Mouse (Mus musculus) liver, embryonic 14.5 days (tissue): ENCODE measurements around the gene Gas2. TPM values are rescaled to one million over a fixed set of nuclear protein-coding genes. Genes with fewer than 3 reads are reported as not detected.
A peak's percentile ranks its signal among the peaks of the same experiment; 100 is the strongest.

Source experiments
- ATAC-seq: fragments of 200-750 bp; cut with Nextera tagmentation; 2 replicates; pipeline ENCODE4 v1.8.0; 2017; ENCODE audit warnings: moderate number of reproducible peaks, mild to moderate bottlenecking, moderate library complexity; ENCODE audit not compliant: insufficient read depth
- DNase-seq, 3 experiments: peaks; one replicate each; pipeline ENCODE4 v3.0.0-alpha.2; 2012 to 2013; ENCODE audit warnings: low read depth in 3 of 3, low spot score in 3 of 3
- H3K27ac ChIP-seq: fragments of 300-500 bp; sonication (generic); 2 replicates; pipeline ENCODE4 v1.5.1; 2014; ENCODE audit warnings: moderate library complexity, mild to moderate bottlenecking, control low read depth, inconsistent platforms
- H3K27me3 ChIP-seq: fragments of 300-500 bp; sonication (generic); 2 replicates; pipeline ENCODE4 v1.6.1; 2014; ENCODE audit warnings: mild to moderate bottlenecking, low read length, moderate library complexity; ENCODE audit not compliant: control insufficient read depth, insufficient read depth
- H3K36me3 ChIP-seq: fragments of 300-500 bp; sonication (generic); replicated peaks from 2 replicates; pipeline ENCODE4 v1.6.1; 2014; ENCODE audit warnings: low read depth; ENCODE audit not compliant: control insufficient read depth, insufficient read depth
- H3K4me1 ChIP-seq, 2 experiments: fragments of 200-500 bp in 1 of 2; fragments of 300-500 bp in 1 of 2; sonication (generic) in 1 of 2; replicated peaks; 2 replicates each; pipeline ENCODE4 v1.6.1; 2012 to 2014; ENCODE audit warnings: antibody characterized with exemption in 1 of 2, inconsistent platforms in 1 of 2, low read length in 1 of 2; ENCODE audit not compliant: control insufficient read depth in 2 of 2, insufficient read depth in 2 of 2
- H3K4me2 ChIP-seq: fragments of 300-500 bp; sonication (generic); 2 replicates; pipeline ENCODE4 v1.6.1; 2014; ENCODE audit warnings: low read depth, mild to moderate bottlenecking, control low read depth, moderate library complexity
- H3K4me3 ChIP-seq, 2 experiments: fragments of 200-500 bp in 1 of 2; fragments of 300-500 bp in 1 of 2; sonication (generic) in 1 of 2; 2 replicates each; pipeline ENCODE4 v1.5.1; 2012 to 2014; ENCODE audit warnings: low read depth in 2 of 2, low read length in 2 of 2, mild to moderate bottlenecking in 2 of 2, control low read depth in 1 of 2, inconsistent platforms in 1 of 2, moderate library complexity in 1 of 2; ENCODE audit not compliant: insufficient read depth in 1 of 2
- H3K9ac ChIP-seq: fragments of 300-500 bp; sonication (generic); replicated peaks from 2 replicates; pipeline ENCODE4 v1.6.1; 2014; ENCODE audit warnings: mild to moderate bottlenecking, control low read depth, moderate library complexity
- H3K9me3 ChIP-seq: fragments of 300-500 bp; sonication (generic); 2 replicates; pipeline ENCODE4 v1.6.1; 2016; ENCODE audit warnings: low read length, mixed read lengths; ENCODE audit not compliant: control insufficient read depth
- CTCF ChIP-seq: IDR thresholded peaks from 2 replicates; pipeline ENCODE4 v1.5.1; 2016; ENCODE audit warnings: antibody characterized with exemption, low read depth, control low read depth
- EP300 ChIP-seq: IDR thresholded peaks from 2 replicates; pipeline ENCODE4 v1.6.1; 2016; ENCODE audit warnings: antibody characterized with exemption, low read depth
- WGBS: fragments of 180-500 bp; shearing (Covaris S2); extraction: QIAGEN DNeasy Blood & Tissue Kit; methylation state at CpG from one replicate; pipeline ENCODE4 v1.1.7; 2014; ENCODE audit not compliant: insufficient replicate concordance; 5-methylcytosine and 5-hydroxymethylcytosine counted together
- polyA plus RNA-seq, 2 experiments: library from polyadenylated mRNA; depleted of rRNA in 1 of 2; stranded (reverse) in 1 of 2; unstranded in 1 of 2; fragments of >200 nt; fragmentation: Nextera tagmentation in 1 of 2; extraction: Ambion mirVana in 1 of 2; gene quantifications; 2 replicates each; pipeline versions ENCODE4 v1.2.1 to v1.2.3; 2012 to 2014

Gene Gas2
- polyA plus RNA-seq, 2 experiments = 2.8 to 4.9 TPM

DNA sequence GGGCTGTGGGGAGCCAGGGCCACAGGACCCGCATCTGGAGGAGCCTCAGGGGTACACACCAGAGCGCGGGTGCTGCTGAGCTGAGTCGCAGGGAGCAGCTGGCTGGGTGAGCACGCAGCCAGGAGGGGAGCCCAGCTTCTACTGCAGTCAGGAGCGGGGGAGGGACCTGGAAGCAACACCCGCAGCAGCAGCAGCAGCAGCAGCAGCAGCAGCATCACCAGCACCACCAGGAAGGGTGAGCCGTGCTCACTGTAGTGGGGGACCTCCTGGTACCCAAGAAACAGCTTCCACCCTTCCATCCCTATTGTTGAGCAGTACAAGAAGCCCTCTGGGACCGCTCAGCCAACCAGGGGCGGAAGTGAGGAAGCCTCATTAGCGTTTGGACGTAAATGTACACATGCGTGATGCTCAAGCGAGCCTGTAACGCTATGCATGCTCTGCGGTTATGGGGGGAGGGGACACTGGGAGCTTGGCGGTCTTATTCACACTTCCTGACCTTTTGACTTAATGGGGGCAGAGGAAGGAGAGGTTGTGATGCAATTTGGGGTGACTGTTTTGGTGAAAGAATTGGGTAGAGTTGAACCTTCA is 17.4 kb downstream of the Gas2 start:
- H3K9ac ChIP-seq = peak overlapping the region; percentile 31; the same call in 1 of the 2 replicates
- H3K27ac ChIP-seq = no peak overlapping the region
- peak; percentile 28; the same call in 1 of the 2 replicates for ATAC-seq
- no peaks in the 10 kb centered on the region for H3K36me3 ChIP-seq
- under 1% methylated on average over 17 of the region's 17 CpGs for WGBS
- DNase-seq = no peak
- no peaks in the 10 kb centered on the region; the same call in 1 of the 2 replicates for H3K27me3 ChIP-seq
- TF ChIP-seq EP300 (no peak), CTCF (no peak)
- H3K4me1 ChIP-seq = peaks cover 0 to 2% of the 10 kb centered on the region in 2 experiments; a peak in 1 of 4 replicates
- peak overlapping the region; percentile 12 to 33 for H3K4me3 ChIP-seq
- peak overlapping the region; percentile 61 for H3K4me2 ChIP-seq
- H3K9me3 ChIP-seq = no peaks in the 10 kb centered on the region

DNA sequence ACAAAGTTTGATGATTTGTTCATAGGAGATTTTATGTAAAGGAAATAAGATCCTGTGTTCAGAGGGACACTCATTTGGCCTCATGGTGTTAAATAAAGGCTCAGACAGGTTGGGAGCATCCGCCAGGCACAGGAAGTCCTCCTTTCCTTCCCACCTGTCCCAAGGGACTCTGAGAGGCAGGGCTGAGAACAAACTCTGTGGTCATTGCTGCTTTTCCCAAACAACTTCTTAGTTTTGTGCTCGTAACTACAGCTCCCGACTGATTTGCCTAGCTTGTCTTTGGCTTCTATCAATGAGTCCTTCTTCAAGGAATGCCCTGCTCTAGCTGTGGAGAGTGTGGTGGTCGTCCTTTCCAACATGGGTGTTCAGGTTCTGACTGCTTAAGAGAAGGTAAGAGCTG is 18.3 kb downstream of the Gas2 start:
- Histone ChIP-seq H3K27ac (no peak overlapping the region), H3K4me1 (peaks cover 0 to 2% of the 10 kb centered on the region in 2 experiments; a peak in 1 of 4 replicates), H3K36me3 (no peaks in the 10 kb centered on the region), H3K9me3 (no peaks in the 10 kb centered on the region), H3K4me2 (no peak overlapping the region), H3K4me3 (no peak overlapping the region), H3K9ac (no peak overlapping the region), H3K27me3 (no peaks in the 10 kb centered on the region; the same call in 1 of the 2 replicates)
- DNase-seq (no peak), ATAC-seq (no peak)
- 74% methylated on average over 4 of the region's 4 CpGs for WGBS
- no peak for TF ChIP-seq CTCF
- no peak for TF ChIP-seq EP300

- Histone ChIP-seq H3K4me2 (no peak overlapping the region), H3K9ac (no peak overlapping the region), H3K27me3 (no peaks in the 10 kb centered on the region), H3K9me3 (no peaks in the 10 kb centered on the region), H3K27ac (no peak overlapping the region), H3K4me1 (no peaks in the 10 kb centered on the region), H3K4me3 (no peak overlapping the region), H3K36me3 (no peaks in the 10 kb centered on the region)
- ATAC-seq (no peak), DNase-seq (no peak)
- 68% methylated on average over 3 of the region's 3 CpGs for WGBS
- no peak for TF ChIP-seq CTCF
- TF ChIP-seq EP300 = no peak
Observed at GRCm38 (mm10) chr7:51885345-51885744, 23.5 kb downstream of the Gas2 start.

DNA sequence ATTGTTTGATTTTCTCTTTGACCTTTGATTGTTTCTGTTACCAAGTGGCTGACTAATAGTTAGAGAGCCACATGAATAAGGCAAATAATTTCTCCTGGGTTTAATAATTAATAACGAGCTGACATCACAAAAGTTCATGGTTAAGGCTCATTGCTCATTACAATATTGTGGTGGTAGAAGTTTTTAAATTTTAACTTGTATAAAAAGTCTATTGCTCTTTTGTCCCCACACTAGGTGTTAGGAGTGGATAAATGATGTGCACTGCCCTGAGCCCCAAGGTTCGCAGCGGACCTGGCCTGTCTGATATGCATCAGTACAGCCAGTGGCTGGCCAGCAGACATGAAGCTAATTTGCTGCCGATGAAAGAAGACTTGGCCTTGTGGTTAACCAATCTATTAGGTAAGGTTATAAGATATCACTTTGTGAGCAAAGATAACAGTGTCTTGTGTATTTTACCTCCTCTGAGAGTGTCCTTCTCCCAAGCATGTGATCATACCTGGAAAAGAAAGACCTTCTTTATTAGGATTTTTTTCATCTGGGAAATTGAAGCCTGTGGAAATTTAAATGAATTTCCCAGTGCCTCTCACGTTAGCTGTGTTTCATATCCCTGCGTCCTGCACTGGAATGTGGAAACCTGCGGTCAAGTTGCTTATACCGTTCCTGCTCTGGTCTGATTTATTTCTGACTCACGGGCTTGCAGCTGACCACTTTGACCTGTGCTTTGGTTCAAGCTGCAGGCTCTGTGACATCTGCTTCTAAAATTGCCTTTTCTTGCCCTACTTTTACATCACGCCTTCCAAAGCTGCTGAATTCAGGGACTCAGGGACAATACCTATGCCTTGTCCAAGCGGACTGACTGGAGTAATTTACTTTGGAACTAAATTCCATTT is 26.1 kb downstream of the Gas2 start:
- no peak overlapping the region for H3K27ac ChIP-seq
- ATAC-seq (no peak), DNase-seq (no peak)
- H3K4me3 ChIP-seq = no peak overlapping the region
- H3K4me1 ChIP-seq = 0 out of 4 replicates have a peak, but pooled peaks cover 0 to 2% of the 10 kb centered on the region in 2 experiments
- H3K27me3 ChIP-seq = no peaks in the 10 kb centered on the region
- TF ChIP-seq CTCF = no peak
- TF ChIP-seq EP300 = no peak
- H3K4me2 ChIP-seq = no peak overlapping the region
- no peaks in the 10 kb centered on the region for H3K9me3 ChIP-seq
- no peaks in the 10 kb centered on the region for H3K36me3 ChIP-seq
- 61% methylated on average over 11 of the region's 11 CpGs for WGBS
- no peak overlapping the region for H3K9ac ChIP-seq

- no peaks in the 10 kb centered on the region for H3K27me3 ChIP-seq
- 67% methylated on average over 7 of the region's 7 CpGs for WGBS
Observed at GRCm38 (mm10) chr7:51889601-51890000, 27.8 kb downstream of the Gas2 start.

More at GRCm38 (mm10) chr7:51889601-51890000, 27.8 kb downstream of the Gas2 start:
- ATAC-seq (no peak), DNase-seq (no peak)
- Histone ChIP-seq H3K9ac (no peak overlapping the region), H3K4me1 (0 out of 4 replicates have a peak, but pooled peaks cover 0 to 2% of the 10 kb centered on the region in 2 experiments), H3K4me2 (no peak overlapping the region), H3K4me3 (no peak overlapping the region), H3K9me3 (no peaks in the 10 kb centered on the region), H3K36me3 (no peaks in the 10 kb centered on the region), H3K27ac (no peak overlapping the region)
- no peak for TF ChIP-seq EP300
- TF ChIP-seq CTCF = no peak
